Mouse (Mus musculus) induced T-regulatory cell, adult 2 months (primary cell): ENCODE results near the gene Gm21976.

Experiments used
- DNase-seq: peaks from one replicate; pipeline ENCODE4 v3.0.0-alpha.2; 2012; ENCODE audit warnings: low read depth

The Gm21976 gene

DNA sequence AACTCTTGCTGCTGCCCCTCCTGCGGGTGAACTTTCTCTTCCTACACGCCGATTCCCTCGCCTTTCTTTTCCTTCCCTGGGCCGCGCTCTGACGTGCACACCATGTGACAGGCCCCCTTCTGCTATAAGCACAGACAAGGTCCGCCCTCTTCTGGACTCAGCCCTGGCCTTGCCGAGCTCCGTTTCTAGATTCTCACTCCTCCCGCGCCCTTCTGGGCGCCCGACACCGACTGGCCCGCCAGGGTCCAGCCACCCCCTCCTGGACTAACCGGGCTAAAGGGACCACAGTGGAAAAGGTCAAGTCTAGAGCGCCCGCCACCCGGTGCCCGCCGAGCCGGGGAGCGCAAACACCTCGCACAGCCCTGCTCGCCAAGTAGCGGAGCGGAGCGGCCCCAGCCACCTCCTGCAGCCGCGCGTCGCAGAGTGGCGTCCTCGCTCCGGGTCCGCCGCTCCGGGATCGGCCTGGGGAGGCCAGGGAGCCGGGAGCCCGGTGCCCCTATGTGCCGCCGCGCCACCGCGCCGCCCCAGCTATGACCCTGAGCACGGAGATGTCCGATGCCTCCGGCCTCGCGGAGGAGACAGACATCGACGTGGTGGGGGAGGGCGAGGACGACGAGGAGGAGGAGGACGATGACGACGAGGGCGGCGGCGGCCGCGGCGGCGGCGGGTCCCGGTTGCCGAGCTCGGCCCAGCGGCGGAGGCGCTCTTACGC lies 74.6 kb downstream of the Gm21976 start, which contains the start of gene Foxd1:
Gene Foxd1 (plus strand): TSS at position 153 of the 712 bp plus-strand sequence.
- no peak for DNase-seq

DNA sequence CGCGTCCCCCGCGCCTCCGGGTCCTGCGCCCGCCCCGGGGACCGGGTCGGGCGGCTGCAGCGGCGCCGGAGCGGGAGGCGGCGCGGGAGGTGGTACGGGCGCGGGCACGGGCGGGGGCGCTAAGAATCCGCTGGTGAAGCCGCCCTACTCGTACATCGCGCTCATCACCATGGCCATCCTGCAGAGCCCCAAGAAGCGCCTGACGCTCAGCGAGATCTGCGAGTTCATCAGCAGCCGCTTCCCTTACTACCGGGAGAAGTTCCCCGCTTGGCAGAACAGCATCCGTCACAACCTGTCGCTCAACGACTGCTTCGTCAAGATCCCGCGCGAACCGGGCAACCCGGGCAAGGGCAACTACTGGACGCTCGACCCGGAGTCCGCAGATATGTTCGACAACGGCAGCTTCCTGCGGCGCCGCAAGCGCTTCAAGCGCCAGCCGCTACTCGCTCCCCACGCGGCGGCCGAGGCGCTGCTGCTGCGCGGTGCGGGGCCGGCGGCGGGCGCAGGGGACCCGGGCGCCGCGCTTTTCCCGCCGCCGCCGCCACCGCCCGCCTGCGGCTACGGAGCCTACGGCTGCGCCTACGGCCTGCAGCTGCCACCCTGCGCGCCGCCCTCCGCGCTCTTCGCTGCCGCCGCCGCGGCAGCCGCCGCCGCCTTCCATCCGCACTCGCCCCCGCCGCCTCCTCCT lies 75.3 kb downstream of the Gm21976 start:
- peak; percentile 39 for DNase-seq

DNA sequence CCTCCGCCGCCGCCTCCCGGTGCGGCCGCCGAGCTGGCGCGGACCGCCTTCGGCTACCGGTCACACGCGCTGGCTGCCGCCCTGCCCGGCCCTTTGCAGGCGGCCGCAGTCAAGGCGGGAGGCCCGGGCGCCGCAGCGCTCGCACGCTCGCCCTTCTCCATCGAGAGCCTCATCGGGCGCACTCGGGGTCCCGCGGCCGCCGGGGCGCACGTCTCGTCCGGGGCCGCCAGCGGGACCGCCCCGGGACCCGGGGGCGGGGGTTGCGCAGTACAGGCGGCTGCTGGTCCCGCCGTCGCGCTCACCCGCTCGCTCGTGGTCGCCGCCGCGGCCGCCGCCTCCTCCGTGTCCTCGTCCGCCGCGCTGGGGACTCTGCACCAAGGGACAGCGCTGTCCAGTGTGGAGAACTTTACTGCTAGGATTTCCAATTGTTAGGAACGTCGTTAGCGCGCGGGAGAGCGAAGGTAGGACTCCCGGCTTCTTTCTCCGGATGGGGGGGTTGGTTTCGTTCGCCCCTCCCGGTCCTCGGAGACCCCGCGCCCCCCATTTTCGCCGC lies 75.9 kb downstream of the Gm21976 start:
- DNase-seq: no peak

DNA sequence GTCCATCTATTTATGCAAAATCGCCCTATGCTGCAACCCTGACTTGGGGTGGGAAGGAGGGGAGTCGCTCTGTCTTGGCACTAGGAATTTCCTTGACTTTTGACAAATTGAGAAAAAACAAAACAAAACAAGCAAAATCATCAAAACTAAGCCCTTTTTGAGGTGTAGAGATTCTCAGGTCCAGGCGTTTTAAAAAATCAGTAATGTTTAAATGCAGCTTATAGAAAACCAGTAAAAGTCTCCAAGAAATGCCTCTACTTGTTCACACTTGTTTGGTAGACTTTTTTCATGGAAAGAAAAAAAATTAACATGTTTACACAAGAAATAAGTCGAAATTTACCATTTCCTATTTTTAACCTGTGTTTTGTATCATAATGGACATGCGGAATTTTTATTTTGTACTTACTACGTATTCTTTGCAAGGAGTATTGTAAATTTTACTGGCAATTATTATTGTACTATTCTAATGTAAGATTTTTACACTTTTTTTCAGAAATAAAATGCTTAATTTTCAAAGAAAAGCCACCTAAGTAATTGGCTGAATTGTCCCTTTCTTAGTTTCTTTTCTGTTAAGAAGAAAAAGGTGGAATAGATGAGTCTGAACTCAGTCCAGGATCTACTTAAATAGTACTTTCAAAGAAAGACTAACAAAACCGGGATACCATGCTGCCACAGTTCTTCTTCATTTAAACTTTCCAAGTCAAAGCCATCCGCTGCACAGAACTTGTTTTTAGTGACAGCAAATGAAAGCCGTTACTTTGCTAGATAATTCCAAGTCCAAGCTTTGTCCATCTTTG lies 76.7 kb downstream of the Gm21976 start:
- DNase-seq: no peak
